Mouse (Mus musculus) inflammation-experienced regulatory T-cells, adult 6 months (primary cell): Measurements from ENCODE around the gene Kcne1l. TPM values are rescaled to one million over a fixed set of nuclear protein-coding genes. Genes with fewer than 3 reads are reported as not detected.

Experiments
- ATAC-seq: one replicate; pipeline ENCODE4 v1.8.0; 2017
- polyA plus RNA-seq, 3 experiments: library from polyadenylated mRNA; unstranded; fragments of 100-300 nt; shearing (Covaris generic); gene quantifications; one replicate each; pipeline ENCODE4 v1.2.1; 2017

Kcne1l gene
- polyA plus RNA-seq, result not detected

DNA sequence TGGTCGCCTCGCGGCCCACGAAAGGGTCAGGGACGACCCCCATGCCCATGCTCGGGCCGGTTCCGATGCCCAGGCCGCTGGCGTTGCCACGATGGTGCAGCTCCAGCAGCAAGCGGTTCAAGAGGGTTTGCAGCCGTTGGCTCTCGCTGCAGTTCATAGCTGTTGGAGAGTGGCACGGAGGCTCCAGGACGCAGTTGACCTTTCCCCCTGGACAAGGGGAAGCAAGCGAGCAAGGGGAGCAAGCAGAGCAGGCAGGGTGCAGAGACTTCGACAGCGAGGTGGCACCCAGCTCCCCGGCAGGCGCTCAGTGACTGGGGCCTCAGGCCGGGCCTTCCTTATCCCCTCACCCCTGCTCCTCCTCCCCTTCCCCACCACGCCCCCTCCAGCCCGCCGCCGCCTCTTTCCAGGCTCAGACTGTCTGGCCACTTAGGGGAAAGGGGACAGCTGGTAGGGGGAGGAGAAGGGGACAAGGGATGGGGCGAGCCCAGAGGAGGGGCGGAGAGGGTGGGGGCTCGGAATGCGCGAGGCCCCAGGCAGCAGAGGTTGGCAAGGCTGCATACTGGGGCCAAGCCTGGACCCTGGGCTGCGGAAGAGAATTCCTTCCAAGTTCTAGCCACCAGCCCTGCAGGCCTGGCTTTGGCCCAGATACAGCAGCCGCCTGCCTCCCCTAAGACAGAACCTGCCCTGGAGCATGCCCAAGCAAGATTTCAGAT is at the start of gene Kcne1l:
Gene Kcne1l, minus strand, starts transcription at position 426 of the 713 bp plus-strand sequence.
- no peak for ATAC-seq

DNA sequence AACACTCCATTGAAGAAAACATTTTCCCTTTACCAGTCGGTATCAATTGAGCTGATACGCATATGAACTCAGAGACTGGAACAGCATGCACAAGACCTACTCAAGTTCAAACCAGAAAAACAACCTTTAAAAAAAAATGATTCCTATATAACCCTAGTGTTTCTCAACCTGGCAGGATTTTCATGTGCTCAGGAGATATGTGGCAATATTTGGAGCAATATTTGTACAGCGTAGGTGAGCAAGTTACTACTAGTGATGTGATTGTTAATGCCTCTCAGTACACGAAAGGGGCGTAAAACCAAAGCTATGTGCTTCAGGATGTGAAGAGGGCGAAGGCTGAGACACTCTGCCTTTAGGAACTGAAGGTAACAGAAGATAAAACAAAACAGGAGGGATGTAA is 30.1 kb upstream of the Kcne1l start:
- no peak for ATAC-seq

DNA sequence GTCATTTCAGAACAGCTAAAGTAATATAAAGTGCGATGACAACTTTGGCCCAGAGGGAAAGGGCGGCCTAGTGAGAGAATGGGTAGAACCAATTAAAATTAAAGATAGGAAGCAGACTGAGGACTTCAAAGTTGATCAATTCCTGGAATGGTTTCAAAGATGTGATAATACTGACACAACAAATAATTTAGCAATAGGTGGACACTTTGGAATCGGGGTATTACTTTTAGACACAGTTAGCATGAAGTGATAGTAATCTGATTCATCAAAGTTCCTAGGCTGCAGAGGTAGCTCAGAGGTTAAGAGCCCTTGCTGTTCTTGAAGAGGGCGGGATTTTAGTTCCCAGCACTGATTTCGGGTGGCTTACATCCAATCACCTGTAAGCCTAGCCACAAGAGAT is 29.4 kb upstream of the Kcne1l start:
- ATAC-seq, result no peak

DNA sequence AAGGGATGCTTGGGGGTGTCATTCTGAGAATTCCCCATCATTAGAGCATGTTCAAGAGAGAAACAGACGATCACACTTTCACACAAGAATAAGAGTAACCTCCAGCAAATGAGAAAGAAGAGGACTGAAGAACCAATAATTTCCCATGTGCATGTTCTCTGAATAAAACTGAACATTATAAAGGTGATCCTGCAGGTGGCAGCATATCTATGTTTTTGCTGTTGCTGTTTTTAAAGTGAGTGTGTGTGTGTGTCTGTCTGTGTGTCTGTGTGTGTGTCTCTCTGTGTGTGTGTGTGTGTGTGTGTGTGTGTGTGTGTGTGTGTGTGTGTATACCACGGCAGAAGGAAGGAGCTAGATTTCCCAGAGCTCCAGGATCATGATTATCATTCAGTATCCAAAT is 19.7 kb upstream of the Kcne1l start:
- ATAC-seq, result no peak

DNA sequence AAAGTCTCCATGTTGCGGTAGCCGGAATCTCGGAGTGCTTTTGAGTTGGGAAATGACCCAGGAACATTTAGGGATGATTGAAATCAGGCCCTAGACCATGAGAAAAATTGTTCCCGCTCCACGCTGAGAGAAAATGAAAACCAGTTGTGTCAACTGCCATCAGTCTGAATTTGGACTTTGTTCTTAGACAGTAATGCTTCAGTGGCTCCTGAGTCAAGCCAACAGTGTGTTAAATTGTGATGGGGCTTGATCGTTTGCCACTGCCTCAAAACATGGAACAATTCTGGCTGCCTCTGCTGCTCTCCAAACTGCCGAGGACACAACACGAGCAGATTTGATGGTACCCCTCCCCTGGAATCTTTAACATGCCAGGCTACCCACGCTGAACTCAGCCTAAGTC is 10.0 kb upstream of the Kcne1l start:
- no peak for ATAC-seq

DNA sequence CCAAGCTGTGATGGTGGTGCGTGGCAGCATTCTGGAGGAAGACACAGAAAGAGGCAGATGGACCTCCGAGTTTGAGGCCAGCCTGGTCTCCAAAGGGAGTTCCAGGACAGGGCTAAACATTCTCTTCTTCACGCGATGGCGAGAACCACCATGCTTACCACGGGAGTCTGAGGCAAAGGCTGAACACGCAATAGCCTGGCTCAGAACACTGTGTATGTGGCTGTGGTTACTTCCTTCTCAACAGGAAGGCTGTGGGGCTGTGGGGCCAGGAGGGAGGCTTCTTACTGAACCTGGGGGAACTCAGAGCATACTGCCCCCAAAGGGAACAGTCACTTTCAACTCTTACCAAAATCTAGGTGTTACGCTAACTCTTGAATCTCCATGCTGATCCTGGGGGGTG is 9.2 kb upstream of the Kcne1l start:
- no peak for ATAC-seq

DNA sequence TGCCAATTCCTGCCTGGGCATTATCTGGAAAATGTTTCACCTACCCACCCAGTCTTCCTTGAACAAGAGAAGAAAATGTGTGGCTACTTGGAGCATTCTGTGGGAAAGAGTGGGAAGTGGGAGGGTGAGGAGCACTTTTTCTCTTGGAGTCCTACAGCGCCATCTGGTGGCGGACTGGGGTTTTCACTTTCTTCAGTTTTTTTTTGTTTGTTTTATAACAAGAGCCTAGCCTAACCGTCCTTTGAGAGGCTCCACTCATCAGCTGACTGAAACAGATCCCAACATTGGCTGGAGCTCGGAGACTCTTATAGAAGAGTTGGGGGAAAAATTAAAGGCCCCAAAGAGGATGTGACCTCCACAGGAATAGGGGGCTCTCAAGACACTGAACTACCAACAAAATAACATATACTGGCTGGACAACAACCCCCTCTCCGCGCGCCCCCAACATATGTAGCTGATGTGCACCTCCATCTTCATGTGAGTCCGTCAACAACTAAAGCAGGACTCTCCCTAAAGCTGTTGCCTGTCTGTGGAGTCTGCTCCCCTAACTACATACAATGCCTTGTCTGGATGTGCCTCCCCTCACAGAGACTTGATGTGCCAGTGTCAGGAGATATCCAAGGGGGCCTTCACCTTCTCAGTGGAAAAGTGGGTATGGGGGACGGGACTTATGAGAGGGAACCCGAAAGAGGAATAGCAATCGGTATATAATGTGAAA is 8.4 kb upstream of the Kcne1l start:
- ATAC-seq, result no peak

DNA sequence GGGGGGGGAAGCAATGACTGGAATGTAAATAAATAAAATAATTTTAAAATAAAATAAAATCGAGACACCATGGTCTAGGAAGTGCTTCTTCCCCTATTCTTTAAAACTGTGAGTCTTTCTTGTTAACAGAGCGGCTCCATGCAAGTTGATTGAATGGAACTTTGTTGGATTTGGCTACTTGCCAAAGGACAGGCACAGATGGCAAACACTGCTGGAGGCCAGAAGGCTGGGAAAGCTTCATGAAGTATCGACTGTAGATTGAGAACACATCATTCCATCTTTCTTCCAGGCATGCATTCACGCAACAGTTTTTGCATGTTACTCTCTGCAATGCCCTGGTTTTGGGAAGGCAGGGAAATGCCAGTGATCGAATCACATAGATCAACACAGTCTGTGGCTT is 4.3 kb upstream of the Kcne1l start:
- no peak for ATAC-seq

DNA sequence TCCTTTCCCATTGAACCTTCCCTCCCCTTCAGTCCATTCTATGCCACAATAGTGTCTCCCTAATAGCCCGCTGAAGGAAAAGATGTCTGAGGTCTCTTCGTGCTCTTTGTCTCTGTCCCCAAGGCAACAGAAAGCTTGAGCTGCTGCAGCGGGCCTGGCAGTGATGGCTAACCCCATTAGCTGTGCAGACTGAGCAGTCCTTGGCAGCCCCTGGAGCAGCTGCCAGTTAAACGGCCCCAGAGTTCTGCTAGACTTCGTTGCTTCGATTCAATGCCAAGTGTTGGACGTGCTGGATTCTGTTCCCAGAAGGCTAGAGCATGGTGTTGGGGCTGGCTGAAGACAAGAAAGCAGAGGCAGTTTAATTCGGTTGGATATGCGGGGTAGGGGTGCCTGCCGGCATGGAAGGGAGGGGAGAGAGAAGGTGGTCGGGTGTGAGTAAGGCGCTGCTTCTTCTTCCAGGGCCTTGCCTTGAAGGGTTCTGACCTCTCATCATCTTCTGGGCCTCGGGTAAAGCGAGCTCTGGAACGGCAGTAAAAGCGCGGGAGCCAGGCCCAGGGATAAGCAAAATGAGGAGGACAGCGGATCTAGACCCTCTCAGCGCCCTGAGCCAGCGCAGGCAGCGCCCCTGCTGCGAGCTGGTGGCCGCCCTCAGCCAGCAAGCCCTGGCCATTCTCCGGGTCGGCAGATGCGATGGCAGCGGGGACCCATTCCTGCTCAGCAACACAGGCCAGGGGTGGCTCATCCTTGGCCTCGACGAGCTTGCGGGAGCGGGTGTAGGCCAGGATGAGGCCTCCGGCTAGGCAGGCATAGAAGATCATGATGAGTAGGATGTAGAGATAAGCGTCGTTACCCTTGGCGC is 855 bp downstream of the Kcne1l start:
- no peak for ATAC-seq

DNA sequence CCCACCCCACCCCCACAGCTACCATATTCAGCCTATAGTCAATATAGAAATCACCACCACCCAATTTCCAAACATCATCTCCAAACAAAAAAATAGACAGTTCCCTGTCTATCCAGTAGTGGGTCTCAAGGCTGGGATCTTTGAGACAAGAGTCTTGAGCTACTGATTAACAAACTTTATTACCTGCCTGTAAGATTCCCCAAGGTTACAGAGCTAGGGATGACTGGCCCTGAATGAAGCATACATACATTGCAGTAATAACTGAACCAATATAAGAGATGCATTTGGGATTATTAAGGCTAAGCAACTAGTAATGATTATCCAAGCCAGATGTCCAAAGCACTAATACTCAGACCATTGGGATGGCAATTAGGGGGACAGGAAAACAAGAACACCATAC is 1.5 kb downstream of the Kcne1l start:
- ATAC-seq, result no peak

DNA sequence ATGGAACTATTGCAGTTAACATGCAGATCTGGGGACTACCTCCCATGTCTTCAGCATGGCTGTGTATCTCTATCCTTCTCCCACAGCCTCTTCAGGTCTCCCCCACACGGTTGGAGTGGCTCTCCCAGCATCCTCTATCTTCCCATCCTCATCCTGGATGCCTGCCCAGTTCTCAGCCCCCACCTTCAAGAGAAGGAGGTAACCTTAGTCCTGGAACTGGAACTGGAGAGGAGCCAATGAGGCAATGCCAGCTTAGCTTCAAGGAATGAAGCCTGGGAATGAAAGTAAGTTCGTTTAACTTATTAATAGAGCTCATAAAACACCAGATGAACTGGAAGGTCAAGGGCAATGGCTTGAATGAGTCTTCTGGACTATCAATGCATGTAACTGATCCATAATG is 2.6 kb downstream of the Kcne1l start:
- no peak for ATAC-seq

DNA sequence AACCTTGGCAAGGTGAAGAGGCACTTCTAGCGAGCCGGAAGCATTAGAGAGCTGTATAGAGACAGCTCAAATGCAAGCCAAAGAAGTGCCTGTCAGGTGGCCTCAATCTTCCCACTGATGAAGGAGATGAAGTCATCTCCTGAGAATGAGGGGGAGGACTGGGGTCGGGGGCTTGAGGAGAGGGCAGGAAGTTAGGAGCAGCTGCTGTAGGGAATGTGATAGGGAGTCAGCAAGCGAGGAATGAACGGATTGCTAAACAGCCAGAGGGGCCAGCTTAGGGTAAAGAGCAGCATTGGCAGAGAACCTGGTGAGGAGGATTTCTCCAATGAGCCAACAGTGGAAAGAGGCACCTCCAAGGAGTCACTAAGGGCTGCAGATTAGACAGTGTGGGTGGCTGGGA is 20.2 kb downstream of the Kcne1l start:
- ATAC-seq, result no peak

DNA sequence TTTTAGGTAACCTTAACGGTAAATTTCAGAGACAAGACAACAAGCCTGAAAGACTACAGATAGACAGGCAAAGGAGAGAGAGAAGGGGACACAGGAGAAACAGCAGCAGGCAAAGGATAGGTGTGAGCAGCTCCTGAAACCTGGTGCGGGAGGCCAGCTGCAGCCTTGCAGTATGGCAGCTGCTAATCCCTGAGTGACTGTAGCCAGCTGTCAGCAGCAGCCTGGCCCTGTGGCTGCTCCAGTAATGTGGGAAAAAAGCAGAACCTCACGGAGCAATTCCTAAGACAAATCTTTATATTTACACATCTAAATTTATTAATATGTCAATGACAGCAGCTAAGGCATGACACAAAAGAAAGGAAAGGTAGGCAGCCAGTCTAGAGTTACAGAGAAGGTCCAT is 29.5 kb downstream of the Kcne1l start:
- ATAC-seq, result no peak

DNA sequence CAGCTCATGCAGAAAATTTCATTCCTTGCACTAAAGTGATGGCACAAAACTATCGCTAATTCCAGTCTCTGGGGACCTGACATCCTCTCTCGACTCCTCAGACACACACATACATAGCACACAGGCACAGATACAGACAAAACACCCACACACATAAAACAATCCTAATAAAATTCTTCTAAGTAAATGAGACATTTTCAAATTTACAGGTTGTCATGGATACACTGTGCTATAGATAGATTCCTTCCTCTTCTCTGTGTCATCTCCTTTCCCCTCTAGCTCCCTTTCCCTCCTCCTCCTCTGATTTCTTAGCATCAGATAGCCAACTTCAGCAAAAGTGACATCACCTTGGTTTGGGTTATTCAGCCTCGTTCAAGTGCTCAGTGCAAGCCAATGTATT is 30.1 kb downstream of the Kcne1l start:
- ATAC-seq, result no peak

Other genes starting within 250 kb of the Kcne1l start
- under 1 TPM in 1 of 3 experiments, not detected in 2; 0.05 TPM for gene Gucy2f, start 109.4 kb downstream of the Kcne1l start, polyA plus RNA-seq
- 10 to 100 TPM in 1 of 3 experiments, 1 to 10 TPM in 2; 6.5 to 11.0 (median 6.5) TPM for gene Nxt2, start 79.5 kb downstream of the Kcne1l start, polyA plus RNA-seq
- 10 to 100 TPM; 44.3 to 52.9 (median 45.9) TPM for gene Acsl4, start 84.2 kb upstream of the Kcne1l start, polyA plus RNA-seq